Mouse (Mus musculus) liver, postnatal 0 days (tissue): ENCODE measurements around the gene Rarg.

Experiments
- CTCF ChIP-seq: sonication (generic); IDR thresholded peaks from 2 replicates; pipeline ENCODE4 v1.5.1; 2016; ENCODE audit warnings: antibody characterized with exemption, low read depth
- EP300 ChIP-seq: IDR thresholded peaks from 2 replicates; pipeline ENCODE4 v1.6.1; 2016; ENCODE audit warnings: antibody characterized with exemption, low read depth, mild to moderate bottlenecking

DNA sequence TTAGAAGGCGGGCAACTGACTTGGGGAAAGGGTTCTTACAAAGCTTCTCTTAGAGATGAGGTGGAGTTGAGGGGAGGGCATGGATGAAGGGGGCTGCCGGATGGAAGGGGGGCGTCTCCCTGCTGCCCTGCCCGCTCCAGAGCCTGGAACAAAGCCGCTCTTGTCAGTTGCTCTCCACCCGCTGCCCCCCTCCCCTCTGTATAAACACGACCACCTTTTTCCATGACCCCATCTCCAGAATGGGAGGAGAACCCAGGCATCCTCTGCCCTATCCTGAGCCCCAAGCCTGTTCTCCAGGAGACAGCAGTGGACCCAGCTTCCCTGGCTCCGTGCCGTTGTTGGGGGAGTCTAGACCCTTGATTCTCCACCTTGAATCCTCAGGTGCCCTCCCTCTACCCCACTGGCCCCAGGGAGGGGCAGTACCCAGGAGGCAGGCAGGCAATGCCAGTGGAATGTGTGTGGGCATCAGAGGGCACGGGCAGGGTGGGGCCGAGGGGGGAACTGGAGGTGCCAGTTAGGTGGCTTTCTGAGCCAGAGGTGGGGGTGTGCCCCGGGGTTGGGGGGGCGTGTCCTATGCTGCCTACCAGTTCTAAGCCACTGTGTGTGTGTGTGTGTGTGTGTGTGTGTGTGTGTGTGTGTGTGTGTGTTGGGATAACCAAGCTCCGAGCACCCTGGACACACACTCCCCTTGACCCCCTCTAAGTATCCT, 1.6 kb downstream of the Rarg start:
- TF ChIP-seq CTCF: no peak
- no peak for TF ChIP-seq EP300
